Mouse (Mus musculus) ES-E14 (cell line): ENCODE results near the gene Dapk3. TPM values are rescaled to one million over a fixed set of nuclear protein-coding genes. Genes with fewer than 3 reads are reported as not detected.

Experiments used
- DNase-seq: peaks from one replicate; pipeline ENCODE4 v3.0.0-alpha.2; 2013; ENCODE audit warnings: low read depth, low spot score
- H3K27ac ChIP-seq: 2 replicates; pipeline ENCODE4 v1.5.1; 2012; ENCODE audit warnings: low read depth, mild to moderate bottlenecking, low read length, moderate library complexity, mixed read lengths; ENCODE audit not compliant: poor library complexity, insufficient read depth, severe bottlenecking
- H3K36me3 ChIP-seq: 2 replicates; pipeline ENCODE4 v1.6.1; 2012; ENCODE audit warnings: mild to moderate bottlenecking, low read length, moderate library complexity, mixed read lengths; ENCODE audit not compliant: control insufficient read depth, poor library complexity, insufficient read depth, severe bottlenecking
- H3K4me1 ChIP-seq, 2 experiments: fragments of 150-350 bp in 1 of 2; sonication (generic) in 1 of 2; 2 replicates each; pipeline ENCODE4 v1.6.1; 2012; ENCODE audit warnings: low read length in 2 of 2, mild to moderate bottlenecking in 1 of 2, mixed read lengths in 1 of 2; ENCODE audit not compliant: control insufficient read depth in 2 of 2, insufficient read depth in 2 of 2, poor library complexity in 1 of 2
- H3K4me3 ChIP-seq, 2 experiments: fragments of 150-350 bp in 1 of 2; sonication (generic) in 1 of 2; 2 replicates each; pipeline ENCODE4 v1.5.1; 2012; ENCODE audit warnings: low read length in 2 of 2, low read depth in 1 of 2, mild to moderate bottlenecking in 1 of 2, mixed read lengths in 1 of 2; ENCODE audit not compliant: insufficient read depth in 1 of 2, poor library complexity in 1 of 2, severe bottlenecking in 1 of 2
- H3K9ac ChIP-seq: 2 replicates; pipeline ENCODE4 v1.6.1; 2012; ENCODE audit warnings: low read depth, mild to moderate bottlenecking, low read length, mixed read lengths; ENCODE audit not compliant: poor library complexity, insufficient read depth, severe bottlenecking
- H3K9me3 ChIP-seq: fragments of 150-350 bp; sonication (generic); 2 replicates; pipeline ENCODE4 v1.6.1; 2012; ENCODE audit warnings: low read depth, mild to moderate bottlenecking, low read length; ENCODE audit not compliant: control insufficient read depth, insufficient read depth
- CHD2 ChIP-seq: IDR thresholded peaks from 2 replicates; pipeline ENCODE4 v1.6.1; 2014; ENCODE audit warnings: mild to moderate bottlenecking, low read depth, low read length, inconsistent platforms
- HCFC1 ChIP-seq: IDR thresholded peaks from 2 replicates; pipeline ENCODE4 v1.6.1; 2012; ENCODE audit warnings: low read length, inconsistent platforms, borderline replicate concordance; ENCODE audit not compliant: insufficient read depth
- MAFK ChIP-seq: IDR thresholded peaks from 2 replicates; pipeline ENCODE4 v1.6.1; 2014; ENCODE audit warnings: mild to moderate bottlenecking, low read depth, low read length, inconsistent platforms; ENCODE audit not compliant: insufficient read depth
- ZC3H11A ChIP-seq: IDR thresholded peaks from 2 replicates; pipeline ENCODE4 v1.6.1; 2012; ENCODE audit warnings: low read depth, mild to moderate bottlenecking, inconsistent platforms, low read length, borderline replicate concordance
- ZNF384 ChIP-seq: IDR thresholded peaks from 2 replicates; pipeline ENCODE4 v1.6.1; 2012; ENCODE audit warnings: low read depth, low read length, inconsistent platforms
- in situ Hi-C, 2 experiments: fragments of 600-800 bp; cut with MboI; formaldehyde crosslinking; loops; one replicate each; pipeline ENCODE4 v1.15.1; 2025; ENCODE audit warnings: low sequenced_read_pairs in 2 of 2, inconsistent platforms in 1 of 2; ENCODE audit not compliant: unreplicated experiment in 2 of 2
- total RNA-seq: library from RNA; depleted of rRNA; stranded (reverse); fragments of 300-350 nt; gene quantifications from 2 replicates; pipeline ENCODE4 v1.2.3, GENCODE M21; 2012

Gene Dapk3
- total RNA-seq, 1 experiment: 65.1 TPM

GRCm38 (mm10) chr10:81176466-81177271 is 6.1 kb upstream of the Dapk3 start, which contains the start of gene Eef2:
TSS of gene Eef2 (plus strand) at chr10:81176631.
- TF ChIP-seq ZC3H11A (no peak), ZNF384 (no peak), CHD2 (no peak), HCFC1 (peak; percentile 64; the same call in 1 of the 2 replicates), MAFK (no peak)
- Histone ChIP-seq H3K9me3 (no peaks in the 10 kb centered on the region), H3K9ac (peak within 1 kb of the TSS; percentile 99), H3K4me3 (peak within 1 kb of the TSS; percentile 93 to 97), H3K4me1 (peaks cover 0 to 11% of the 10 kb centered on the region in 2 experiments; a peak in 2 of 4 replicates), H3K27ac (peak within 1 kb of the TSS; percentile 69), H3K36me3 (peaks cover 50% of the 10 kb centered on the region)
- in situ Hi-C loops: no loop called here
- DNase-seq: peak; percentile 94

DNA sequence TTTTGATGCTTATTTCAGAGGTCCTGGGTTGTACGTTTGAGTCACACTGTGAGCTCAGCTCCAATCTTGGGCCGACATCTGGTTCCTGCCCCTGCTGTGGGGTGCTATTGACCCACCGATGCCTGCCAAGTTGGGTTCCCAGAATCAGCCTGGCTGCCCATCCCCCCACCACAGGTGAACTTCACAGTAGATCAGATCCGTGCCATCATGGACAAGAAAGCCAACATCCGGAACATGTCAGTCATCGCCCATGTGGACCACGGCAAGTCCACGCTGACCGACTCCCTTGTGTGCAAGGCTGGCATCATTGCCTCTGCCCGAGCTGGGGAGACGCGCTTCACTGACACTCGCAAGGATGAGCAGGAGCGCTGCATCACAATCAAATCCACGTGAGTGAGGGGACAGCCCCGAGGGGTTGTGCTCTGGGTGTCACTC is 5.3 kb upstream of the Dapk3 start:
- DNase-seq: no peak
- in situ Hi-C loops: no loop called here

GRCm38 (mm10) chr10:81177958-81178712 is 4.7 kb upstream of the Dapk3 start:
- Histone ChIP-seq H3K4me3 (peak overlapping the region; percentile 93 to 97), H3K36me3 (peaks cover 54% of the 10 kb centered on the region), H3K27ac (peak overlapping the region; percentile 69; the same call in 1 of the 2 replicates), H3K9ac (peak overlapping the region; percentile 99), H3K9me3 (no peaks in the 10 kb centered on the region), H3K4me1 (peaks cover 0 to 10% of the 10 kb centered on the region in 2 experiments; a peak in 2 of 4 replicates)
- no peak for DNase-seq
- TF ChIP-seq HCFC1 (no peak), ZC3H11A (no peak), CHD2 (no peak), MAFK (no peak), ZNF384 (no peak)
- in situ Hi-C loops: no loop called here

More for the DNA sequence above, 5.3 kb upstream of the Dapk3 start:
- TF ChIP-seq ZNF384 (no peak), MAFK (no peak), ZC3H11A (no peak), HCFC1 (no peak), CHD2 (no peak)
- Histone ChIP-seq H3K9ac (peak overlapping the region; percentile 99), H3K4me3 (peak overlapping the region; percentile 93 to 97), H3K9me3 (no peaks in the 10 kb centered on the region), H3K27ac (peak overlapping the region; percentile 69), H3K36me3 (peaks cover 54% of the 10 kb centered on the region), H3K4me1 (peaks cover 0 to 11% of the 10 kb centered on the region in 2 experiments; a peak in 2 of 4 replicates)

DNA sequence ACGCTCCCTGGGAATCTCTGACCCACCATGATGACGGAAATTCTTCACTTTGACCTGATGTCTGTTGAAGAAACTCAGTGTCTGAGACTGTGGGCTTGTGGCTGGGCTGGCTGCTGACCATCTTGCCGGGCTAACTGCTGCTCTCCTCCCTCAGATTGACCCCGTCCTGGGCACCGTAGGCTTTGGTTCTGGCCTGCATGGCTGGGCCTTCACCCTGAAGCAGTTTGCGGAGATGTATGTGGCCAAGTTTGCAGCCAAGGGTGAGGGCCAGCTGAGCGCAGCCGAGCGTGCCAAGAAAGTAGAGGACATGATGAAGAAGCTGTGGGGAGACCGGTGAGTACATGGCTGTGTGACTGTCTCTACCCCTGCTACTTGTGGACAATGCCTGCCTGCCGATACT is 3.9 kb upstream of the Dapk3 start:
- Histone ChIP-seq H3K4me3 (peak overlapping the region; percentile 93 to 97; a peak in 3 of 4 replicates), H3K4me1 (peaks cover 0 to 13% of the 10 kb centered on the region in 2 experiments; a peak in 3 of 4 replicates), H3K27ac (no peak overlapping the region), H3K9me3 (no peaks in the 10 kb centered on the region), H3K9ac (peak overlapping the region; percentile 99), H3K36me3 (peaks cover 54% of the 10 kb centered on the region)
- TF ChIP-seq ZC3H11A (no peak), HCFC1 (no peak), MAFK (no peak), ZNF384 (no peak), CHD2 (no peak)
- DNase-seq: no peak
- in situ Hi-C loops: no loop called here
